Mouse (Mus musculus) neural tube, embryonic 13.5 days (tissue): Measurements from ENCODE around the gene Frmd7. TPM values are rescaled to one million over a fixed set of nuclear protein-coding genes. Genes with fewer than 3 reads are reported as not detected.

Source experiments
- ATAC-seq: fragments of 200-750 bp; cut with Nextera tagmentation; 2 replicates; pipeline ENCODE4 v1.8.0; 2017; ENCODE audit warnings: low read depth, mild to moderate bottlenecking, moderate TSS enrichment, moderate library complexity
- H3K27ac ChIP-seq: fragments of 300-500 bp; sonication (generic); replicated peaks from 2 replicates; pipeline ENCODE4 v1.5.1; 2015; ENCODE audit warnings: moderate library complexity, mild to moderate bottlenecking, inconsistent platforms
- H3K27me3 ChIP-seq: fragments of 300-500 bp; sonication (generic); 2 replicates; pipeline ENCODE4 v1.6.1; 2015; ENCODE audit warnings: mild to moderate bottlenecking, inconsistent platforms
- H3K36me3 ChIP-seq: fragments of 300-500 bp; sonication (generic); 2 replicates; pipeline ENCODE4 v1.6.1; 2015; ENCODE audit warnings: mild to moderate bottlenecking, inconsistent platforms
- H3K4me1 ChIP-seq: fragments of 300-500 bp; sonication (generic); replicated peaks from 2 replicates; pipeline ENCODE4 v1.6.1; 2015; ENCODE audit warnings: inconsistent platforms
- H3K4me2 ChIP-seq: fragments of 300-500 bp; sonication (generic); 2 replicates; pipeline ENCODE4 v1.6.1; 2015; ENCODE audit warnings: inconsistent platforms, mild to moderate bottlenecking, moderate library complexity
- H3K4me3 ChIP-seq: fragments of 300-500 bp; sonication (generic); 2 replicates; pipeline ENCODE4 v1.5.1; 2015; ENCODE audit warnings: mild to moderate bottlenecking, inconsistent platforms
- H3K9ac ChIP-seq: fragments of 300-500 bp; sonication (generic); 2 replicates; pipeline ENCODE4 v1.6.1; 2015; ENCODE audit warnings: moderate library complexity, mild to moderate bottlenecking, inconsistent platforms
- H3K9me3 ChIP-seq: fragments of 300-500 bp; sonication (generic); 2 replicates; pipeline ENCODE4 v1.6.1; 2016; ENCODE audit warnings: inconsistent platforms
- WGBS: fragments of 180-500 bp; shearing (Covaris S2); methylation state at CpG from one replicate; pipeline ENCODE4 v1.1.7; 2015; 5-methylcytosine and 5-hydroxymethylcytosine counted together
- polyA plus RNA-seq: library from polyadenylated mRNA; unstranded; fragments of >200 nt; fragmentation: Nextera tagmentation; extraction: Ambion mirVana; gene quantifications from 2 replicates; pipeline ENCODE4 v1.2.1, GENCODE M21; 2015

Gene Frmd7
- polyA plus RNA-seq = 0.15 and 0.19 TPM in 2 replicates

DNA sequence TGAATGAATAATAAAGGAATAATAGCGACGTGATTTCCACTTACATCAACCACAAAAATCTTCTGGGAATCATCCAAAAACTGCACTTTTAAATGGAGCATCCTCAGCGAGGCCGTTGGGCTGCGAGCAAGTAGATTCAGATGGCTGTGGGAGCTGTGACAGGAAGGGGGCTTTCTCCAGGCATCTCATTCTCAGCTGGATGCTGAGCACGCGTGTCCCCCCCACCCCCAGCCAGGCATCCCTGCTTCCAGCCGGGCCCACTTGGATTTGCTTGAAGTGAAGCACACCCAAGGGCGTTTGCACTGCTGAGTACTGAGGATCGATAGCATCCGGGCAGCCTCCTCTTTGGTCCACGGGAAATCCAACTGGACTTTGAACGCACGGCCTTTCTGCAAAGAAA, at the start of gene Frmd7:
TSS of gene Frmd7 (minus strand) at position 101 of the 400 bp plus-strand sequence.
- Histone ChIP-seq H3K4me2 (no peak within 1 kb of the TSS), H3K36me3 (no peaks in the 10 kb centered on the region), H3K27ac (no peak within 1 kb of the TSS), H3K4me3 (no peak within 1 kb of the TSS), H3K9ac (no peak within 1 kb of the TSS), H3K4me1 (no peaks in the 10 kb centered on the region), H3K9me3 (no peaks in the 10 kb centered on the region), H3K27me3 (no peaks in the 10 kb centered on the region)
- 72% methylated on average over 14 of the region's 14 CpGs for WGBS
- no peak for ATAC-seq

DNA sequence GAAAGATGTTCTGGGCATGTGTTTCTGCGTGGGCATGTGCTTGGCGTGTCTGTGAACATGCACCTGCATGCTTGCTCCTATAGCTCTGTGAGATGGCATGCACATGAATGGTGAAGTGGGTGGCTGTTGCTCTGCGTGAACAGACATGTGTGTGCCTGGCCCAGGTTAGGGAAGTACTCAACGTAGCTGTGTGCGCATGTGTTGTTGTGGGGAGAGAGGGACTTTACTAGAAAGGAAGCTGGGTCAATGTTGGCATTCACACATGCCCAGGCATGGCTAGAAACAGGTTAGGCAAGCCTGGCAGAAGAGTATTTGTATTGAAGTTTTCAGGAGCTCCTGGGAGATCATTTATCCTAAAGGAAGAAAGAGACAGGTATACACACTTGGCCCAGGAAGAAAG, 48.8 kb upstream of the Frmd7 start:
- no peaks in the 10 kb centered on the region for H3K27me3 ChIP-seq
- no peaks in the 10 kb centered on the region for H3K9me3 ChIP-seq
- no peak for ATAC-seq
- no peak overlapping the region for H3K4me3 ChIP-seq
- H3K4me2 ChIP-seq = no peak overlapping the region
- H3K27ac ChIP-seq = no peak overlapping the region
- H3K36me3 ChIP-seq = no peaks in the 10 kb centered on the region
- H3K9ac ChIP-seq = no peak overlapping the region
- WGBS = 93% methylated on average over 5 of the region's 5 CpGs
- H3K4me1 ChIP-seq = no peaks in the 10 kb centered on the region

DNA sequence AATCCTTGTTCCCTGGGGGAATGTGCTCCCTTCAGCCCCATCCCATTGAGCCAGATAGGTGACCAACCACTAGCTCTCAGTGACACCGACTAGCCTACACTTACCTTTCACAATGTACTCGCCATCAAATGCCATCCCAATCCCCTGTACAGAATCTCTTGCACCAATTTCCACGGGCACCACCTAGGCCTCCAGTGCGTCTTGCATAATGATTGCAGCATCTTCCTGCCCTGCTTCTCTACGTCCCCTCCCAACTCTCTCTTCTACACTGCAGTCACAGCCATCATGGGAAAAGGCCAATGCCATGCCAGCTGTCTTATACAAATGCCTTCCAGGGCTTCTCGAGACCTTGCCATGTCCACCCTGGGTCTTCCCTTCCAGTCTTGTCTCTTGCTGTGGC, 47.4 kb upstream of the Frmd7 start:
- H3K27ac ChIP-seq = no peak overlapping the region
- no peaks in the 10 kb centered on the region for H3K36me3 ChIP-seq
- H3K27me3 ChIP-seq = no peaks in the 10 kb centered on the region
- H3K9me3 ChIP-seq = no peaks in the 10 kb centered on the region
- no peak overlapping the region for H3K4me2 ChIP-seq
- no peaks in the 10 kb centered on the region for H3K4me1 ChIP-seq
- H3K9ac ChIP-seq = no peak overlapping the region
- WGBS = 87% methylated on average over 6 of the region's 6 CpGs
- ATAC-seq = no peak
- H3K4me3 ChIP-seq = no peak overlapping the region

DNA sequence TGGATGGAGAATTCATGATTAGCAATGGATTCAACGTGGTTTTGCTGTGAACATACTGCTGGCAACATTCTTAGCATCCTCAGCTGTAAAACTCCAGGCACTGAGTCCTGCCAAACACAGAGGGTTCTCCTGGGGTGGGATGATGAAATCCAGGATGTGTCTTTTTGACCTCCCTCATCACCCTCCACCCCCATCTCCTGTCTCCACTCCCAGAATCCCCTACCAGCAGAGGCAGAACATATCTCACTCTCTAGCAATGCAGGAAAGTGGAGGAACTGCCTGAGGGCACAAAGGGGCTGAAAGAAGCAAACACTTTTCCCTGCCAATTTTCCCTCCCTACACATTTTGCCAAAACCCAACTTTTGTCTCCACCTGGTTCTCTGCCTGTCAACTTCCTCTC, 46.1 kb upstream of the Frmd7 start:
- no peaks in the 10 kb centered on the region for H3K36me3 ChIP-seq
- 55% methylated on average over 1 of the region's 1 CpGs for WGBS
- H3K9me3 ChIP-seq = no peaks in the 10 kb centered on the region
- H3K4me2 ChIP-seq = no peak overlapping the region
- H3K4me3 ChIP-seq = no peak overlapping the region
- no peak overlapping the region for H3K27ac ChIP-seq
- no peaks in the 10 kb centered on the region for H3K27me3 ChIP-seq
- H3K4me1 ChIP-seq = no peaks in the 10 kb centered on the region
- H3K9ac ChIP-seq = no peak overlapping the region
- no peak for ATAC-seq

DNA sequence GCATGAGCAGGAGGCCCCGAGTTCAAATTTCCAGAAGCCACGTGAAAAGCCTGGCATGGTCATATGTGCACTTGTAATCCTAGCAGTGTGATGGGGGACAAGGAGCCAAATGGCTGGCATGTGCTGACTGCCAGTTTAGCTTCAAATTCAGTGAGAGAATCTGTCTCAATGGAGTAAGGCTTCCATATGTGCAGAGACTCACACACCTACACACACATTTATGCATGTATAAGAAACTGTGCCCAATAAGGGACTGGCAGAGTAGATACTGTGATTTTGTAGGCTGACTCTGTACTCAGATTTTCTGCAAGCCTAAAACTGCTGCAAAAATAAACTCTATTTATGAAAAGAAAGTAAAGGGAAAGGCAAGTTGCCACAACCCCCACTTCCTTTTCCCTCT, 35.9 kb upstream of the Frmd7 start:
- Histone ChIP-seq H3K36me3 (no peaks in the 10 kb centered on the region), H3K27me3 (no peaks in the 10 kb centered on the region), H3K4me1 (no peaks in the 10 kb centered on the region), H3K9ac (no peak overlapping the region), H3K27ac (no peak overlapping the region), H3K4me3 (no peak overlapping the region), H3K4me2 (no peak overlapping the region), H3K9me3 (no peaks in the 10 kb centered on the region)
- 83% methylated on average over 2 of the region's 2 CpGs for WGBS
- no peak for ATAC-seq

DNA sequence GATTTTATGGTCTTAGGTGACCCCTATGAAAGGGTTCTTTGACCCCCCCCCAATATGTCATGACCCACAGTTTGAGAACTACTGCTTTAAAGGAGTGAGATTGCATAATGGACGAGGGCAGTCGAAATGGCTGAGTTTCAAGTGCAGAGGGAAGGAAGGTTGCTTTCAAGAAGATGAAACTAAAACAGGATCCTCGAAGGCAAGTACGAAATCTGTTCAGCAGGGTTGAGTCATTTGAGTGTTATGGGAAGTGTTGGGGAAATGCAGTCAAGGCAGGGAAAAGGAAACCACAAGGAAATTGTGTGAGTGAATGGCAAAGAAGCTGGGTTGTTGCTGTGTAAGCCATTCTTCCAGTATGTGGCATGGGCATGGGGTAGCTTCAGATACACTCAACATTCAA, 29.6 kb upstream of the Frmd7 start:
- Histone ChIP-seq H3K4me1 (no peaks in the 10 kb centered on the region), H3K4me2 (no peak overlapping the region), H3K4me3 (no peak overlapping the region), H3K27ac (no peak overlapping the region), H3K9me3 (no peaks in the 10 kb centered on the region), H3K27me3 (no peaks in the 10 kb centered on the region), H3K9ac (no peak overlapping the region), H3K36me3 (no peaks in the 10 kb centered on the region)
- no peak for ATAC-seq
- 88% methylated on average over 4 of the region's 4 CpGs for WGBS

DNA sequence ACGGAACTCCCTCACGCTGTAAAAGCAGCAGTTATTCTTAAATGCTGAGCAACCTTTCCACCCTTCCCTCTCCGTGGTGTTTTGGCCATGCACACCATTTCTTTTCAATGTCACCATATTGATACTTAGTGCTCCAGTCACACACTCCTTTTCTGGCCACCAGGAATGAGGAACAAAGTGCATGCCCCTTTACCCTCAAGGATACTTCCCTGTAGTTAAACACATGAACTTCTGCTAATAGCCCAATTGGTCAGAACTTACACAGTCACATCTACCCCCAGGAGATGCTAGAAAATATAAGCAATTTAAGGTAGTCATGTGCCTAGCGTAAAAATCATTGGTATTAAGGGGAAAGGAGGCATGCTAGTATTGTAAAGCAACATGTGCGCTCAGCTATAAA, 27.4 kb upstream of the Frmd7 start:
- no peaks in the 10 kb centered on the region for H3K4me1 ChIP-seq
- no peak overlapping the region for H3K4me2 ChIP-seq
- H3K9me3 ChIP-seq = no peaks in the 10 kb centered on the region
- no peaks in the 10 kb centered on the region for H3K27me3 ChIP-seq
- no peak overlapping the region for H3K4me3 ChIP-seq
- no peaks in the 10 kb centered on the region for H3K36me3 ChIP-seq
- no peak overlapping the region for H3K27ac ChIP-seq
- WGBS = 81% methylated on average over 5 of the region's 5 CpGs
- ATAC-seq = no peak
- H3K9ac ChIP-seq = no peak overlapping the region

DNA sequence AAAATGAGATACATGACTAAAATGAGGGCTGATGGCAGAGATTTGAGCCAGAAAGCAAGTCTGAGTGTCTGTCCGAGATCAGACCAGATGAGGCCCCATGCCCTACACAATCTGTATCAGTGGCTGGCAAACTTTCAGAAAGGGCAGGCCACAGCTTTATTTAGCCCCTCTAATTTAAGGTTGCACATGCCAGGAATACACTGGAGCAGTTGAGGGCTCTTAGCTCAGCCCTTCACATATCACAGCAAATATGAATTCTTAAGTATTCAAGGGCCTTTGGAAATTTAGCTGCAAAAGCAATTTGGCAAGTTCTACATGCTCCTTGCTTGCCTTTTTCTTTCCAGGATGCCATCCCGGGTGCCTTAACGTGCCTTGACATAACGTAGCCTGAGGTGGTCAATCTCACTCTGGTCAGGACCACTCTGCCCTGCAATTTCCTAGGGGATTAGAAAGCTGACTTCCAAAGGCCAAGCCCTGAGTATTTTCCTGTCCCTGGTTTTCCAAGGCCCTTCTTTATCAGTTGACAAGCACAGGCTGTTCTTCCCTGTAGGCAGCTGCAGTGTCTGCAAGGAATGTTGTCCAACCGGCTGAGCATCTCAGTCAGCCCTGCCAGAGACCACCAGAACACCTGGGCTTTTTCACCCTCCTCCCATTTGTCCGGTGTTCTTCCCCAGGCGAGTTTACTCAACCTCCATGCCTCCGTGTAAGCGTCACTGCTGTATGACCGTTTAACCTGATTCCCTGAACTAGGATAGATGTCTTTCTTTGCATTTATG, 25.8 kb upstream of the Frmd7 start:
- Histone ChIP-seq H3K27ac (no peak overlapping the region), H3K36me3 (no peaks in the 10 kb centered on the region), H3K4me2 (no peak overlapping the region), H3K9me3 (no peaks in the 10 kb centered on the region), H3K4me1 (no peaks in the 10 kb centered on the region), H3K27me3 (no peaks in the 10 kb centered on the region), H3K4me3 (no peak overlapping the region), H3K9ac (no peak overlapping the region)
- 76% methylated on average over 10 of the region's 10 CpGs for WGBS
- no peak for ATAC-seq

DNA sequence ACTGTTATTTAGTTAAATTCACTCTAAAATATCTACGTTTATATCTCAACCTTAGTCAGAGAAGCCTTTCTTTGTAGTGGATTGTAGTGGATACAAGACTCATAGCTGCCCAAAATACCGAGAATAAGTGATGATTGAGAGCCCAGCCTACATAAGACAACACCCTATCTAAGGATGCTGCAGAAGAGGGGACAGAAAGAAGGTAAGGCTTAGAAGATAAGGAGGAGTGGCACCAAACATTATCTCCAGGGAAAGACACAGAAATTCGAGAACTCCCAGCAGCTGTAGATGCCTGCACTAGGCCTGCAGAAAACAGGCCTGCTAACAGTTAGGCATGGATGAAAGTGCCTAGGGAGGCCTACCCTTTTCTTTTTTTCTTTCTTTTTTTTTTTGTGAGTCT, 22.6 kb upstream of the Frmd7 start:
- ATAC-seq = no peak
- no peaks in the 10 kb centered on the region for H3K36me3 ChIP-seq
- no peaks in the 10 kb centered on the region for H3K4me1 ChIP-seq
- no peak overlapping the region for H3K4me3 ChIP-seq
- no peak overlapping the region for H3K9ac ChIP-seq
- H3K4me2 ChIP-seq = no peak overlapping the region
- no peaks in the 10 kb centered on the region for H3K9me3 ChIP-seq
- no peaks in the 10 kb centered on the region for H3K27me3 ChIP-seq
- WGBS = 74% methylated on average over 3 of the region's 3 CpGs
- no peak overlapping the region for H3K27ac ChIP-seq

DNA sequence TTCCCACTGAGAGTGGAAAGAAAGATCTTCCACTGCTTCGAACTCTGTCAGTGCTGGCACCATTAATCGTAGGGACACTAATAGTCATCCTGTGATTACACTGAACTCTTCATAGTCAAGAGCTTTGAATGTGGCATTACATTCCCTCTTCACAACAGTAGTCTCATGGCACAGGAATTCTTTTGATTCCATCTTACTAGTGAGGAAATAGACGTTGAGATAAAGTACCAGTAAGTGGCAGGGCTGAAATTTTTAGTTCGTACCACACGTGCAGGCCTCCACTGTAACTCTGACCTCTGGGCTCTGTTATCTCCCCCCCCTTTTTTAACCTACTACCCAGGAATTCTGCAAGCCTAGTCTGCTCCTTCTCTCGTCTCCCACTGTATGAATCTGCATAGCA, 20.4 kb upstream of the Frmd7 start:
- H3K27me3 ChIP-seq = no peaks in the 10 kb centered on the region
- no peaks in the 10 kb centered on the region for H3K9me3 ChIP-seq
- H3K4me3 ChIP-seq = no peak overlapping the region
- no peak for ATAC-seq
- 77% methylated on average over 6 of the region's 6 CpGs for WGBS
- no peaks in the 10 kb centered on the region for H3K36me3 ChIP-seq
- H3K4me2 ChIP-seq = no peak overlapping the region
- H3K9ac ChIP-seq = no peak overlapping the region
- no peaks in the 10 kb centered on the region for H3K4me1 ChIP-seq
- no peak overlapping the region for H3K27ac ChIP-seq

DNA sequence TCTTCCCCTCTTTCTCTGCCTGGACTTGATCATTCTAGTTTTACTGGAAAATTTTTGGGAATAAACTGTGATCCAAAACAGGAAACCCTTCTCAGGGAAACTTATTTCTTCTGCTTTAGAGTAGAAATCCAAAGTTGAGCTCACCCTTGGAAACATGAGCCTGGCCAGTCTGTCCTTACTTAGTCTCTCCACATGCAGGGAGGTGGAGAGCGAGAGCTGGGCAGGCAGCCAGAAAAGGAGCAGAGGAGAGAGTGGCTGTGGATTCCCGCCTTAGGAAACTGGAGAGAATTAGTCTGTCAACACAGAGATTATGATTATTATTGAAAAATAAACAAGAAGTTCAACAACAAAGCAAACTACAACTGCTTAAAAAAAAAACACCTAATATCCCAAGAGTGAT, 6.1 kb upstream of the Frmd7 start:
- ATAC-seq = no peak
- Histone ChIP-seq H3K27me3 (no peaks in the 10 kb centered on the region), H3K27ac (no peak overlapping the region), H3K4me1 (no peaks in the 10 kb centered on the region), H3K4me2 (no peak overlapping the region), H3K9me3 (no peaks in the 10 kb centered on the region), H3K36me3 (no peaks in the 10 kb centered on the region), H3K4me3 (no peak overlapping the region), H3K9ac (no peak overlapping the region)
- 74% methylated on average over 2 of the region's 2 CpGs for WGBS

DNA sequence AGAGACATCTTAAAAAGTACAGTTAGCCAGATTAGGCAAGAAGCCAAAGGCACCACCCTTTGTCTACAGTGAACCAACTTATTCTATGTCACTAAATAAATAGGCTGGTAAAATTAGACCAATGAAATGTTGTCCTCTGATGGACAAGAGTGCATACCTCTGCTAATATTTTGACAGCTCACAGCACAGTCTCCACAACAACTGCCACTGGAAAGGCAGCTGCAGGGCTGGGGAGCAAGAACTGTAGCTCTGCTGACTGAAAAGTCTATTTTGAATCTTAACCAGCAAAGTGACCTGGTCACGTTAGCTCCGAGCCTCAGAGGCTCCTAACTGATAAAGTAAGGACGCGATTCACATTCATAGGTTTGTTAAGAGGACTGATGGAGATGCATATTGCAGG, 5.6 kb upstream of the Frmd7 start:
- Histone ChIP-seq H3K27ac (no peak overlapping the region), H3K36me3 (no peaks in the 10 kb centered on the region), H3K4me3 (no peak overlapping the region), H3K27me3 (no peaks in the 10 kb centered on the region), H3K9me3 (no peaks in the 10 kb centered on the region), H3K4me2 (no peak overlapping the region), H3K4me1 (no peaks in the 10 kb centered on the region), H3K9ac (no peak overlapping the region)
- ATAC-seq = no peak
- 85% methylated on average over 4 of the region's 4 CpGs for WGBS

DNA sequence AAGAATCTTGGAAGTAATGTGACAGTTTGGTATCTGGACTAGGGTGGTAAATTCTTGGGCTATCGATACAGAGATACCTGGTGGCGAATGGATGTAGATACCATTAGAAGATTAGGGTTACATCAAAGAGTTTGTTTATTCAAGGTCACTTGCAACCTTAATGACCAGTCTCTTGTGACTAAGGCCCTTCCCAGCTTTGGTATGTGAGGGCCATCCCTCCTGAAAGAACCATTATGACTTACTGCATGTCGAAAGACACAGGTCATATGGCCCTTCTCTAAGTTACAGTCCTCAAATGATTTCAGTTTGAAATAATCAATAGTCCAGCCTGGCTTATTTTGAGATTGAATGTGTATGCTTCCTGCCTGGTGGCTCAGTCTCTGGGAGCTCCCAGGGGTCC, 5.4 kb downstream of the Frmd7 start:
- Histone ChIP-seq H3K27ac (no peak overlapping the region), H3K9me3 (no peaks in the 10 kb centered on the region), H3K36me3 (no peaks in the 10 kb centered on the region), H3K27me3 (no peaks in the 10 kb centered on the region), H3K9ac (no peak overlapping the region), H3K4me1 (no peaks in the 10 kb centered on the region), H3K4me2 (no peak overlapping the region), H3K4me3 (no peak overlapping the region)
- ATAC-seq = no peak
- 85% methylated on average over 3 of the region's 3 CpGs for WGBS
